Mouse (Mus musculus) heart, embryonic 14.5 days (tissue): ENCODE data around the gene Map4k4. TPM values are rescaled to one million over a fixed set of nuclear protein-coding genes. Genes with fewer than 3 reads are reported as not detected.

Experiments
- ATAC-seq: fragments of 200-750 bp; cut with Nextera tagmentation; 2 replicates; pipeline ENCODE4 v1.8.0; 2017; ENCODE audit warnings: low read depth, moderate TSS enrichment; ENCODE audit not compliant: insufficient number of reproducible peaks, insufficient read depth, low FRiP score
- H3K27ac ChIP-seq, 2 experiments: fragments of 200-500 bp in 1 of 2; fragments of 300-500 bp in 1 of 2; sonication (generic) in 1 of 2; replicated peaks in 1 of 2; 2 replicates each; pipeline ENCODE4 v1.5.1; 2012 to 2014; ENCODE audit warnings: low read depth in 2 of 2, low read length in 2 of 2, control low read depth in 1 of 2, mild to moderate bottlenecking in 1 of 2, mixed read lengths in 1 of 2; ENCODE audit not compliant: control insufficient read depth in 1 of 2, insufficient read depth in 1 of 2
- H3K27me3 ChIP-seq: fragments of 300-500 bp; sonication (generic); 2 replicates; pipeline ENCODE4 v1.6.1; 2014; ENCODE audit warnings: mild to moderate bottlenecking, low read length, control low read depth; ENCODE audit not compliant: control insufficient read depth, insufficient read depth
- H3K36me3 ChIP-seq: fragments of 300-500 bp; sonication (generic); 2 replicates; pipeline ENCODE4 v1.6.1; 2014; ENCODE audit warnings: mild to moderate bottlenecking, control low read depth, low read length, mixed read lengths; ENCODE audit not compliant: control insufficient read depth, insufficient read depth
- H3K4me1 ChIP-seq, 2 experiments: fragments of 200-500 bp in 1 of 2; fragments of 300-500 bp in 1 of 2; sonication (generic) in 1 of 2; 2 replicates each; pipeline ENCODE4 v1.6.1; 2012 to 2014; ENCODE audit warnings: low read length in 2 of 2, control low read depth in 1 of 2, mixed read lengths in 1 of 2; ENCODE audit not compliant: control insufficient read depth in 2 of 2, insufficient read depth in 2 of 2
- H3K4me2 ChIP-seq: fragments of 300-500 bp; sonication (generic); 2 replicates; pipeline ENCODE4 v1.6.1; 2014; ENCODE audit warnings: mild to moderate bottlenecking, low read length
- H3K4me3 ChIP-seq, 2 experiments: fragments of 200-500 bp in 1 of 2; fragments of 300-500 bp in 1 of 2; sonication (generic) in 1 of 2; 2 replicates each; pipeline ENCODE4 v1.5.1; 2012 to 2014; ENCODE audit warnings: low read length in 2 of 2, mild to moderate bottlenecking in 2 of 2, control low read depth in 1 of 2, low read depth in 1 of 2, moderate library complexity in 1 of 2; ENCODE audit not compliant: control insufficient read depth in 1 of 2, insufficient read depth in 1 of 2
- H3K9ac ChIP-seq: fragments of 300-500 bp; sonication (generic); 2 replicates; pipeline ENCODE4 v1.6.1; 2014; ENCODE audit warnings: mild to moderate bottlenecking, low read length
- H3K9me3 ChIP-seq: fragments of 300-500 bp; sonication (generic); 2 replicates; pipeline ENCODE4 v1.6.1; 2016; ENCODE audit warnings: low read length, control low read depth; ENCODE audit not compliant: control insufficient read depth
- WGBS: fragments of 180-500 bp; shearing (Covaris S2); extraction: QIAGEN DNeasy Blood & Tissue Kit; methylation state at CpG from one replicate; pipeline ENCODE4 v1.1.7; 2014; 5-methylcytosine and 5-hydroxymethylcytosine counted together
- polyA plus RNA-seq: library from polyadenylated mRNA; unstranded; fragments of >200 nt; fragmentation: Nextera tagmentation; extraction: Ambion mirVana; gene quantifications from 2 replicates; pipeline ENCODE4 v1.2.1, GENCODE M21; 2014

Map4k4 gene
- polyA plus RNA-seq, 1 experiment from 2014 or later: 34.5 TPM

GRCm38 (mm10) chr1:39964427-39964826 lies 63.7 kb downstream of the Map4k4 start:
- H3K4me2 ChIP-seq: no peak overlapping the region
- no peak overlapping the region for H3K4me3 ChIP-seq
- 98% methylated on average over 2 of the region's 2 CpGs for WGBS
- ATAC-seq: no peak
- H3K4me1 ChIP-seq: peaks cover 9 to 24% of the 10 kb centered on the region in 2 experiments
- peaks cover 30% of the 10 kb centered on the region for H3K36me3 ChIP-seq
- no peak overlapping the region for H3K27ac ChIP-seq
- no peaks in the 10 kb centered on the region for H3K27me3 ChIP-seq
- H3K9me3 ChIP-seq: no peaks in the 10 kb centered on the region
- H3K9ac ChIP-seq: no peak overlapping the region

- Histone ChIP-seq H3K4me1 (peaks cover 7 to 22% of the 10 kb centered on the region in 2 experiments), H3K36me3 (peaks cover 30% of the 10 kb centered on the region), H3K9ac (no peak overlapping the region), H3K27me3 (no peaks in the 10 kb centered on the region), H3K27ac (no peak overlapping the region), H3K4me3 (no peak overlapping the region), H3K4me2 (no peak overlapping the region), H3K9me3 (no peaks in the 10 kb centered on the region)
- WGBS: 45% methylated on average over 3 of the region's 3 CpGs
- ATAC-seq: no peak
These were observed 64.7 kb downstream of the Map4k4 start for GRCm38 (mm10) chr1:39965461-39965860.

GRCm38 (mm10) chr1:39968999-39969398 lies 68.3 kb downstream of the Map4k4 start:
- Histone ChIP-seq H3K9ac (no peak overlapping the region), H3K9me3 (no peaks in the 10 kb centered on the region), H3K36me3 (peaks cover 13% of the 10 kb centered on the region), H3K27ac (no peak overlapping the region), H3K4me3 (no peak overlapping the region), H3K4me2 (no peak overlapping the region), H3K27me3 (no peaks in the 10 kb centered on the region), H3K4me1 (peaks cover 7 to 13% of the 10 kb centered on the region in 2 experiments; a peak in 3 of 4 replicates)
- no peak for ATAC-seq
- WGBS: 42% methylated on average over 7 of the region's 7 CpGs

GRCm38 (mm10) chr1:39969771-39970406 lies 69.2 kb downstream of the Map4k4 start:
- no peaks in the 10 kb centered on the region for H3K27me3 ChIP-seq
- H3K27ac ChIP-seq: no peak overlapping the region
- peaks cover 5 to 13% of the 10 kb centered on the region in 2 experiments; a peak in 3 of 4 replicates for H3K4me1 ChIP-seq
- H3K9ac ChIP-seq: no peak overlapping the region
- H3K36me3 ChIP-seq: peaks cover 22% of the 10 kb centered on the region
- H3K9me3 ChIP-seq: no peaks in the 10 kb centered on the region
- no peak overlapping the region for H3K4me3 ChIP-seq
- 82% methylated on average over 2 of the region's 2 CpGs for WGBS
- H3K4me2 ChIP-seq: no peak overlapping the region
- ATAC-seq: no peak

DNA sequence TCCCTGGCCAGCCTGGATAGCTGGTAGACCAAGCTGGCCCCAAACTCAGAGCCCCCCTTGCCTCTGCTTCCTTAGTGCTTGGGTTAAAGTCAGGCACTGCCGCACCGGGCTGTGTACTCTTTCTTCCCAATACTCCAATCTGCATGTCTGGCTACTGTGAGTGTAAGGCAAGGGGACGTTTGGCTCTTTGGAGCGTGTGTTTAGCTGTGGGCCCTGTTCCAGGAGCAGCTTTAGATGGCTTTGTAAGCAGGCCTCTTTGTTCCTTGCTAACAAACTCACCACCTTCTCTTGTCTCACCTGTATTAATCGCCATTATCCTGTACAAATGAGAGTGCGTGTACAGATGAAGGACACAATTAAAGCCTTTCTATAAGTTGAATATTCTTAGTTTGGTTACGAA lies 71.7 kb downstream of the Map4k4 start:
- Histone ChIP-seq H3K27ac (no peak overlapping the region), H3K9ac (no peak overlapping the region), H3K27me3 (no peaks in the 10 kb centered on the region), H3K4me1 (peaks cover 4 to 13% of the 10 kb centered on the region in 2 experiments; a peak in 3 of 4 replicates), H3K9me3 (no peaks in the 10 kb centered on the region), H3K36me3 (peaks cover 47% of the 10 kb centered on the region), H3K4me2 (no peak overlapping the region), H3K4me3 (no peak overlapping the region)
- ATAC-seq: no peak
- 72% methylated on average over 7 of the region's 7 CpGs for WGBS

GRCm38 (mm10) chr1:39973911-39974310 lies 73.2 kb downstream of the Map4k4 start:
- Histone ChIP-seq H3K27me3 (no peaks in the 10 kb centered on the region), H3K4me1 (peaks cover 4 to 10% of the 10 kb centered on the region in 2 experiments; a peak in 3 of 4 replicates), H3K36me3 (peaks cover 53% of the 10 kb centered on the region), H3K4me3 (no peak overlapping the region), H3K4me2 (no peak overlapping the region), H3K9ac (no peak overlapping the region), H3K27ac (no peak overlapping the region), H3K9me3 (no peaks in the 10 kb centered on the region)
- 69% methylated on average over 4 of the region's 4 CpGs for WGBS
- ATAC-seq: no peak

DNA sequence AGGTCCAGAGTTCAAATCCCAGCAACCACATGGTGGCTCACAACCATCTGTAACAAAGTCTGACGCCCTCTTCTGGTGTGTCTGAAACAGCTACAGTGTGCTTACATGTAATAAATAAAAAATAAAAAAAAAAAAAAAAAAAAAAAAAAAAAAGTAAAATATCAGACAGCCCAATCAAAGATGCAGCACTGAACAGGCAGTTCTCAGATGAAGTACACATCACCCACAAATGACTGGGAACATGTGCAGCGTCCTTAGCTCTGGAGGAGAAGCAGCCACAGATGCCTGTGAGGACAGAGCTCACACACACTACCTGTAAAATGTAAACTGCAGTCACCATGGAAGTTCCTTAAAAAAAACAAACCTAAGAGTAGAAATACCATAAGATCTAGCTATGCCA lies 74.3 kb downstream of the Map4k4 start:
- Histone ChIP-seq H3K9ac (no peak overlapping the region), H3K27me3 (no peaks in the 10 kb centered on the region), H3K27ac (no peak overlapping the region), H3K4me2 (no peak overlapping the region), H3K4me3 (no peak overlapping the region), H3K4me1 (peaks cover 2 to 4% of the 10 kb centered on the region in 2 experiments; a peak in 2 of 4 replicates), H3K36me3 (peaks cover 64% of the 10 kb centered on the region), H3K9me3 (no peaks in the 10 kb centered on the region)
- 91% methylated on average over 2 of the region's 2 CpGs for WGBS
- no peak for ATAC-seq

- Histone ChIP-seq H3K36me3 (peaks cover 75% of the 10 kb centered on the region), H3K27ac (no peak overlapping the region), H3K9ac (no peak overlapping the region), H3K27me3 (no peaks in the 10 kb centered on the region), H3K4me2 (no peak overlapping the region), H3K9me3 (no peaks in the 10 kb centered on the region), H3K4me3 (no peak overlapping the region), H3K4me1 (peaks cover 2% of the 10 kb centered on the region in 2 experiments; a peak in 1 of 4 replicates)
- WGBS: 65% methylated on average over 2 of the region's 2 CpGs
- no peak for ATAC-seq
These were observed 75.4 kb downstream of the Map4k4 start for GRCm38 (mm10) chr1:39976107-39976506.
